Mouse (Mus musculus) midbrain, postnatal 0 days (tissue): ENCODE measurements at regions not wholly inside any gene's neighbourhood (a gene's known extent, or its start where the extent isn't known, plus 50 kb on each side); places are given as distances from the start of the nearest gene placed in this dataset.
A peak's percentile ranks its signal among the peaks of the same experiment; 100 is the strongest.

Source experiments
- ATAC-seq: fragments of 200-750 bp; cut with Nextera tagmentation; 2 replicates; pipeline ENCODE4 v1.8.0; 2017; ENCODE audit warnings: moderate number of reproducible peaks, mild to moderate bottlenecking, moderate TSS enrichment, moderate library complexity; ENCODE audit not compliant: low FRiP score
- DNase-seq: peaks from one replicate; pipeline ENCODE4 v3.0.0-alpha.2; 2015; ENCODE audit warnings: low spot score
- H3K27ac ChIP-seq: fragments of 300-500 bp; sonication (generic); 2 replicates; pipeline ENCODE4 v1.5.1; 2014; ENCODE audit warnings: low read depth, mild to moderate bottlenecking, low read length, mixed read lengths
- H3K27me3 ChIP-seq: fragments of 300-500 bp; sonication (generic); 2 replicates; pipeline ENCODE4 v1.6.1; 2014; ENCODE audit warnings: low read length, control low read depth, mixed read lengths; ENCODE audit not compliant: insufficient read depth
- H3K36me3 ChIP-seq: fragments of 300-500 bp; sonication (generic); 2 replicates; pipeline ENCODE4 v1.6.1; 2014; ENCODE audit warnings: low read length, control low read depth, mixed read lengths; ENCODE audit not compliant: insufficient read depth
- H3K4me1 ChIP-seq: fragments of 300-500 bp; sonication (generic); 2 replicates; pipeline ENCODE4 v1.6.1; 2014; ENCODE audit warnings: mild to moderate bottlenecking, control low read depth, antibody characterized with exemption, low read length, mixed read lengths; ENCODE audit not compliant: insufficient read depth
- H3K4me2 ChIP-seq: fragments of 300-500 bp; sonication (generic); 2 replicates; pipeline ENCODE4 v1.6.1; 2014; ENCODE audit warnings: low read depth, mild to moderate bottlenecking, low read length, mixed read lengths; ENCODE audit not compliant: poor library complexity, severe bottlenecking
- H3K4me3 ChIP-seq: fragments of 300-500 bp; sonication (generic); 2 replicates; pipeline ENCODE4 v1.5.1; 2014; ENCODE audit warnings: low read depth, mild to moderate bottlenecking, low read length, moderate library complexity
- H3K9ac ChIP-seq: fragments of 300-500 bp; sonication (generic); replicated peaks from 2 replicates; pipeline ENCODE4 v1.6.1; 2014; ENCODE audit warnings: mild to moderate bottlenecking, low read length, moderate library complexity, mixed read lengths; ENCODE audit not compliant: poor library complexity, severe bottlenecking
- H3K9me3 ChIP-seq: fragments of 300-500 bp; sonication (generic); 2 replicates; pipeline ENCODE4 v1.6.1; 2016; ENCODE audit warnings: low read length, control low read depth
- CTCF ChIP-seq: IDR thresholded peaks from 2 replicates; pipeline ENCODE4 v1.5.1; 2016; ENCODE audit warnings: antibody characterized with exemption, mild to moderate bottlenecking
- WGBS: fragments of 180-500 bp; shearing (Covaris S2); extraction: QIAGEN DNeasy Blood & Tissue Kit; methylation state at CpG from one replicate; pipeline ENCODE4 v1.1.7; 2014; 5-methylcytosine and 5-hydroxymethylcytosine counted together

DNA sequence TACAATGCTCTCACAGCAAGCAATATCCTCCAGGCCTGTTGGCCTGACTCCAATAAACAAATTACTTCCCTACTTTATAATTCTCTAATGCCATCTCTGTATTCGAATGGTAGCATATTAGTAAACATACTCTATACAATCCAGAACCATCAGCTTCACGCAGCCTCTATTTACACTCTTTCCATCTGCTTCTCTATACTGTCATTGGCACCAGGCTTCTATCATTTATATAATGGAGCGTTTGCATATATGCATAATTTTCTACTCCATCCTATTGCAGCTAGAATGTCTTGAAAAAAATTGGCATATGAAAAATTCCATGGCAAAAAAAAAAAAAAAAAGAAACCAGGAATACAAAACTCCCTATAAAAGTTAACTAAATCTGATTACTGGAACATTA is 369.6 kb downstream of the Gm21833 start:
- ATAC-seq (no peak), DNase-seq (peak; percentile 6)
- H3K4me1 ChIP-seq: no peaks in the 10 kb centered on the region
- no peak overlapping the region for H3K9ac ChIP-seq
- H3K27me3 ChIP-seq: no peaks in the 10 kb centered on the region
- H3K4me3 ChIP-seq: no peak overlapping the region
- H3K36me3 ChIP-seq: no peaks in the 10 kb centered on the region
- no peaks in the 10 kb centered on the region for H3K9me3 ChIP-seq
- H3K4me2 ChIP-seq: no peak overlapping the region
- 76% methylated on average over 3 of the region's 3 CpGs for WGBS
- TF ChIP-seq CTCF: no peak
- H3K27ac ChIP-seq: no peak overlapping the region
